Mouse (Mus musculus) right cerebral cortex, postnatal 14 days (tissue): ENCODE measurements at regions not wholly inside any gene's neighbourhood (a gene's known extent, or its start where the extent isn't known, plus 50 kb on each side); places are given as distances from the start of the nearest gene placed in this dataset.

Experiments used
- DNase-seq: peaks from one replicate; pipeline ENCODE4 v3.0.0; 2022

DNA sequence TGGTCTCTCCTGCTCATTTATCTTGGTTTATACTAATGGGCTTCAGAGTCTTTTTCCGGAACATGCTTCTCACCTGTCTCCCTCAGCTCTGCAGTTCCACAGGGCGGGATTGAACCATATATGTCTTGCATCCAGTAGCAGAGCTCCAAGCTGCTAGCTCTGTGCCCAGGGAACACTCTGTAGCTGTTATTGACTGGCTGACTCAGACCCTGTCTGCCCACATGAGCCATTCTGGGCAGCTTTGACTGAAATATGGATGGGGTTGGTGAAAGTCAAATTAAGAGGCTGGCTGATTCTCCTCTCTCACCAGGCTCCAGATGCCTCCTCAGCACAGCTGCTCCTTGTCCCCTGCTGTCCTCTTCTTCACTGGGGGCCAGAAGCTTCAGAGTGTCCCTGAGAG, 81.4 kb upstream of the Irf2bp2 start:
- DNase-seq = no peak

DNA sequence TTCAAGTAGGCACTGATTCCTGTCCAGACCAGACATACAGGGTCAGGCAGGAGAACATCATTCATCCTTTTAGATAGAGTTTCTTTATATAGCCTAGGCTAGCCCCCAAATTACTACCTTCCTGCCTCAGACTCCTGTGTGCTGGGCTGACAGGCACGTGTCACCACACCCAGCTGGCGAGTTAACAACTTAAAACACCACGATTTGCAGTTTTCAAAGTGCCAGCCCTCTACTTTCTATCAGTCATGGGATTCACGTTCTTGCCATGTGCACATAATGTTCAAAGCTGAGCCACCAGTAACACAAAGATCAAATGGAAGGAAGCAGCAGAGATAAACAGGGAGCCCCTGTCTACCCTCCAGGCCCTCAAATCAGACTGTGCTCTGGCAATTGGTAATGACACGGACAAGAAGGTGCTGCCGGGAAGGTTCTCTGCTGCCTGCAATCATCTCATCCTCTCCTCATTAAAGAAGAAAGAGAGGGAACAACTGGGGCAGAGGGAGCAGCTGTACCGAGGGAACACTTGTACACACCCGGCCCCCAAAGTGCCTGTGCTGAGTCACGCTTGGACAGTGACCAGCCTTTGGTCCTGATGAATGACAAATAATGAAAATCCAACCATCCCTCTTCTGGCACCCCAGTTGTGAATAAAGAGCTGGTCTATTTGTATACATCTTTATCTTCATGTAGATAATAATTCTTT, 79.4 kb upstream of the Irf2bp2 start:
- no peak for DNase-seq

DNA sequence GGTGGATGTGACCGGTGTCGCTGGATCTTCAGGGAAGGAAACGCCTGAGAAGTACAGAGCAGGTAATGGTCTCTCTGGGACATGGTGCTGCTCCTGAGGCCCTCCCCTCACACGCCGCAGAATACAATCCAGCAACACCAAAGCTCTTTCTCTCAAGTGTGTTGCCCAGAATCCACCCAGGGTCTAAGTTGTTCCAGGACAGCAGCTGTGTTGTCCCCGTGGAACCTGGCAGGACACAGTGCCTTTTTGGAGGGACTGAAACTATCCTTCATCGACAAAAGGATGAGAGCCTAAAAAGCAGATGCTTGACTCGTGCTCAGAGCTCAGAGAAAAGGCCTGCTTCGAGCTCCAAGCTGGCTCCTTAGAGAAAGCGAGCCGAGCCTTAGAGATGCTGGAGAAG, 77.8 kb upstream of the Irf2bp2 start:
- DNase-seq = no peak

DNA sequence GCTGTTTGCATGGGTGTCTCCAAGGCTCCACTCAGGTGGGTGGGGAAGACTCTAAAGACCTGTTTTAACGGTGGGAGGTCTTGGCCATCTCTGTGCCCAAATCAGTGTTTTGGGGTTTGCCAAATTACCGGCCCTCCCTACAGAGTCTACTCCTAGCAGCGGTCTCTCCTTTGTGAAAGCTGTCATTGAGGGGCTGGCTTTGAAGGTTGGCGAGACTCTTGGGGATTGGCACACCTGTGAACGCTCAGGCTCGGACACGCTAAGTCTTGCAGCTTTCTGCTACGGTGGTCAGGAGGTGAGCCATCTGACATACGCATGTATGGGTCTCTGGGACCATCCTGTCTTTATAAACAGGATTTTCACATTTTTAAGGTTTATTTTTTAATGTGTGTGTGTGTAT, 76.1 kb upstream of the Irf2bp2 start:
- no peak for DNase-seq

DNA sequence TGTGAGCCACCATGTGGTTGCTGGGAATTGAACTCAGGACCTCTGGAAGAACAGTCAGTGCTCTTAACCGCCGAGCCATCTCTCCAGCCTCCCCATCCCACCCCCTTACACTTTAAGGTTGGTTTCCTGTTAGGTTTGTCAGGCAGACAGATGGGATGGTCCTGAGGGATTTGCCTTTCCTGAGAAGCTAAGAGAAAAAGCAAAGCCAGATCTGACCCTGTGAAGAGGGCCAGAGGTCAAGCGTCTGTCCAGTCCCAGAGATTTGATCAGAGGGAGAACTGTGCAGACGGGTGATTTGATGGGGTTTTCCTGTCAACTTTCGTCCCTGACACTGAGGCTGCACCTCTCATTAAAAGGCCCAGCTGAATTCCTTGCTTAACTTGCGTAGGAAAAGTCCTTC, 75.4 kb upstream of the Irf2bp2 start:
- no peak for DNase-seq

DNA sequence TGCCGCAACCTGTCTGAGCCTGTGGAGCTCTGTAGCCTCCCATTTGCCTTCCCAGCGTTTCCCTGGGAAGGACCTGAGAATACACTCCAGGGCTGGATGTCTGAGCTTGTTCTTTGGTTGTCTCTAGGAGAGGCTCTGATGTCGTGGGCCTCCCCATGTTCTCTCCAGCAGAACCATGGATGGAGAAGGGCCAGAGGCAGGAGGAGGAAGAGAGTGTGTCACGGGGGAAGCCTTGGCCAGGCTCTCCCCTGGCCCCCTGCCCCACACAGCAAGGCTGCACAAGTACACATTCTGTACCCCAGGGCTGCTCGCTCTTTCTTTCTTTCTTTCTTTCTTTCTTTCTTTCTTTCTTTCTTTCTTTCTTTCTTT, 74.9 kb upstream of the Irf2bp2 start:
- no peak for DNase-seq

DNA sequence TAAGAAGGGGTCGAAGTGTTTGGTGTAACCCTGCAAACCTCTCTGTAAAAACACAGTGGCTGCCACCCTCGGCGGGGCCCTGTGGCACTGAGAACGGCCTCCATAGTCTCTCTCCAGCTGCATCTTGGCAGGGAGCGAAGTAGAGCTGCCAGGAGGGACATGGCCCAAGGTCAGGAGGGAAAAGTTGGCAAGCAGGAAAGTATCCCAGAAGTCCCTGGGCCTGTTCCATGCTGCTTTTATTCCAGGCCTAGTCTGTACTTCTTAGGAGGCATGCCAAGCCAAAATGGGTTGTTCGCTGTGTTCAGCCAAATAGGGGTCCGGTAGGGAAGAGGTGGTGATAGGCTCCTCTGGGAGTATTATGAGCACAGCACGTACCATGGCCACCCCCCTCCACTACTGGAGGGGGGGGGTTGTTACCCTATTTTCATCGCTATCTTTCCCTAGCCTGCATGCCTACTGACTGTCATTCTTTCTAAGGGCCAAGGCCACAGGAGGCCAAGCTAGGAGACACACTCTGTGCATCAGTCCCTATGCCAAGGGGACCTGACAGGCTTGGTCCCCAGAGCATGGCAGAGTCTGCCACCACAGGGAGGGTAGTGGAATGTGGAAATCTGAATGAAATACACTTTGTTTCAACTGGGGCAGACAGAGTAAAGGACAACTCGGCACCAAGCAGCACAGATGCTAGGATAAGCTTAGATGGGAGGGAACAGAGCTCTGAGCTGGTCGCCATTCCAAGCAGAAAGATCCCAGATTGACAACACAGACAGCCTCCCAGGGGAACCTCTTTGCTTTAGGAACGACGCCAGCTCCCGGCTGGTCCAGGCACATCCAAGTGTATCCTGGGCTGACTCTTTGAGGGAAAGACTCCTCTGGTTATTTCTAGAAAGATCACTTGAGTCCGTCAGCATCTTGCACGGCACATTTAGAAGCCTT, 74.2 kb upstream of the Irf2bp2 start:
- DNase-seq = peak; percentile 55

DNA sequence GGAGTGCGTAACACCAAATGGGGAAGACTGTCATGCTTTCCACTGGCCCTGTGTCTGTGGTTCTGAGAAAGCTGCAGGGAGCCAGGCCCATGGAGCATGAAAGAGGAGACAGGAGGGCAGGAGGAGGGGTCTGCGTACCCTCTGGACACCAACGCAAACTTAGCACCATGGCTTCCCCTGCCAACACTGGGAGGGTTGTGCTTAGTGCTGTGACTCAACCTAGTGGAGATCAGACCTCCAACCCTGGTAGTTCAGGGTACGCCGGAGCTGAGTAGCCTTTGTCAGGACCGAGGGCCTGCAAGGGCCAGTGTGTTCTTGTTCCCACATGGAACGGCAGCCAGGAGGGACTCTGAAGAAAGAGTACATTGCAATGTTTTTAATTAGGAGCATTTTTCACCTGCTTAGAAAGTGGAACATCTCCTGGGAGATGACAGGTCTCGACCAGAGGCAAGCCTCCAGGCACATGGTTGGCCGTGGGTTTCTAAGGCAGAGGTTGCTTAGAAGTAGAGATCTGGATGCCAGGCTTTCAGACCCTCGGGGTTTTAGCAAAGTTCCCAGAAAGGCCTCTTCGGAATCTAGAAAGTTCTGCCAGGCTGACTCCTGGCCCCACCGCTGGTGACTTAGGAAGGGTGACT, 73.4 kb upstream of the Irf2bp2 start:
- no peak for DNase-seq

DNA sequence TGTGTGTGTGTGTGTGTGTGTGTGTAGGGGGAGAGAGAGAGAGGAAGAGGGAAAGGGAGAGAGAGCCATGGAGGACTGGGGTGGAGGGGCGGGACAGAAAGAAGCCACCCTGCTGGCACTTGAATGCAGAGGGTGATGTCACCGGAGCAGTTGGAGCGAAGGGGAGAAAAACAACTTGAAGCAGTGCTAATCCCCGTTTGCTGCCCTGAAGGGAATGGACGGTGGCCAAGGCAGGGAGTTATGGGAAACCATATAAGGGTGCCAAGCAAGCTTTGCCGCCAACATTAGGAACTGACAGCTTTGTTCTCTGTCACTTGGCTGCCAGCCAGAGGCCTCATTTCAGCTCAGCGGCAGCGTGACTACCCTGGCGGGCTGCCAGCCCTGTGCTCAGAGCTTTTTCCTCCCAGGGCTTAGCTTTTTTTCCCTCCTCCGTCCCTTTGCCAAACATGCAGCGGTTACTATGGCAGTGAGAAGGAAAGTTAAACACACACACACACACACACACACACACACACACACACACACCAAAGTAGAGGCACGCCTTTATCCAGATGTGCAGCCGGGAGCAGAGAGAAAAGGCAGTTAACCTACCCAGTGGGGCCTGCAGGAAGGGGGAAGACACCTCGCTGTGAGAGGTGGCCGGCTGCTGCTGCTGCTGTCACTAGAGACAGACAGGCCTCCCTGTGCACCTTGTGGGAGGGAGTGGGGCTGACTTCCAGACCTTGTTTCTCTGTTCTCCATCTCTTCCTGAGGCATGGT, 72.7 kb upstream of the Irf2bp2 start:
- DNase-seq = peak; percentile 100

DNA sequence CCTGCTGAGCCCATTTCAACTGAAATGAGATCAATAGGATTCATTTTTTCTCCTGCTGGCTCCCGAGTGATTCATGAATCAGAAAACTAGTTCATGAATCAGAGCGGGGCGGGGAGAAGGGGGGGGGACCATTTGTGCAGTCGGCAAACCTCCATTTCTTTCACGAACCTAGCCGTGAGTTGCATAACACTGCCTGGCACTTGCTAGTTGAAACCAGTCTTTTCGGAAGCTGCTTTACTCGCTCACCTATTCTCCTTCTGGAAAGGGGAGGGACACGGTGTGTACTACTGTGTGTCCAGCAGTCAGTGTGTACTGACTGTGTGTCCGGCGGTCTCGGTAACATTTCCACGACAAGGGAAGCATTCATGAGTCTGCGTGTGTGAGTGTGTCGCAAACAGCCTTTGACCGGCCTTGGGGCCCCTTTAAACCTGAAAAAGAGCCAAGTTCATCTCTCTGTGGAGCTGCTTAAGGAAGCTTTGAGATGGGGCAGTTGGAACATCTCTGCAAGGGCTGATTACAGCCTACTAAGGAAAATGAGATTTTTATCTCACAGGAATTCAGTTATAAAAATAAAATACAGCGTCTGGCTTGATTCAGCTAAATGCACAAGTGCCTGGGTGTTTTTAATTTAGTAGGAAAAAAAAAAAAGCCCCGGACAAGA, 71.9 kb upstream of the Irf2bp2 start:
- peak; percentile 46 for DNase-seq

DNA sequence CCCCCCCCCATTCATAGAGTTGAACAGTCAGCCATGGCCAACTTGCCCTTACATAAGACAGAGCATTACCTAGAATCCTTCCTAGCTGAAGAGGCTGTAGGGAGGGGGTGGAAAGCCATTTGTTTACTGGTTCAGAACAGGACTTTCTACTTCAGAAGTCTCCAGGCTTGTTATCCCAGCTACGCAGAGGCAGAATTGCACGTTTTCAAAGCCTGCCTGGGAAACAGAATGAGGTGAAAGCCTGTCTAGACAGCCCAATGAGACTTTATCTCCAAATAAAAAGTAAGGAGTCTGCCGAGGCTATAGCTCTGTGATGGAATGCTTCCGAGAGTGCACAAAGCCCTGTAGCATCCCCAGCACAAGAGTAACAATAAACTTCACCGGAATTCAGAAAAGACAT, 71.1 kb upstream of the Irf2bp2 start:
- no peak for DNase-seq

DNA sequence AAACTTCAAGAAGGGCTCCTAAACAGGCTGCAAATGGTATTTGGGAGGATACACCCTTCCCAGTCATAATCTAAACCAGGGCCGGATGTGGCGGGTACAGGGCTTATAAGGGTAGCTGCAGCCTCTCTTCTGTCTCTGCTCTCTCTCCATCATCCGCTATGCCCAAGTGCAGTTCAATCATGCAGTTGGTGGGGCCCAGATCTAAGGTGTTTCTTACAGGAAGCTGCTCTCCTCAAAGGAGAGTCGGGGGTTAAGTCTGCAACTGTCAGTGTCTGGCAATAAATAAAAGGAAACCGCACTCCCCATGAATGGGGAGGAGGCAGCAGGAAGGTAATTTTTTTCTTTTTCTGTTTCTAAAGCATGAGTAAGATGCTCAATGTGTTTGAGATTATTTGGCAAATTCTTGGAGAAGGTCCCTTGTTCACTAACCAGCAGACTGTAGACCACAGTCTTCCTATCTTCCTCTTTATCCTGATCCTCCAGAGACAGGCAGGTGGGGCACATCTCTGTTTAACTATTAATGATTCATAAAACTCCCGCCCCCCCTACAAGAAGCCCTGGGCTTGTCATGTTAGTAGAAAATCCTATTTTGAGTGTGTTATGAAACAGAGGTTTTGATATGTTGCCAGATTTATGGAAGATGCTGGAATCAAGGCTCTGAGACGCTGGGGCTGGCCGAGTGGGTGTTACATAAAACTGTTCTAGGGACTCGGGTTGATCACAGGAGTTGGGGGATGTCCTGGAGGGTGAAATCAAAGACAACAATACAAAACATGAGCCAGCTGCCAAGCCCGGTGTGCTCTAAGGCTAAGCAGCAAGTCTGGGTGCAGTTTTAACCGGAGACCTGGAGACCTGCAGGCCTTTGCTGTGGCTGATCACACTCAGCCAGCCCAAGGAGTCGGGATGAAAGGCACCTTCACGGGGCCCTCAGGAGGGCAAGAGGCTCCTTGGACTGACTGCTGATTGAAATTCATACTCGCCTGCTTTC, 69.3 kb upstream of the Irf2bp2 start:
- peak; percentile 31 for DNase-seq

DNA sequence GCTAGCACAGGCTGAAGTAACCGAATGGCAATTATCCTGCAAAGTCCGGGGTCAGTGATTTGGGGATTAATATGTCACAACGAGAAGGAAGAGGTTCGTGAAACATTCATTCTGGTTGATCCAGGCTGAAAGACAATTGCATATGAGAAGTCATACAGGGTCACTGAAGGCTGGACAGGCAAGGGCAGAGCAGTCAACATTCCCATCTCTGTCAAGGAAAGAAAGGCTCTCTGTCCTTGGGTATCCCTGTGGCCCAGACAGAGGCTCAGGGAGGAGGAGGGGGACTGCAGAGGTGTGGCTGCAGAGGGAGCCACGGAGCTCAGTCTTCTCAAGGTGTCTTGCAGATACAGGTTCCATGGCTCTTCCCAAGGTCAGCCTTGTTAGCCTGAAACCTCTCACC, 68.4 kb upstream of the Irf2bp2 start:
- DNase-seq = no peak

DNA sequence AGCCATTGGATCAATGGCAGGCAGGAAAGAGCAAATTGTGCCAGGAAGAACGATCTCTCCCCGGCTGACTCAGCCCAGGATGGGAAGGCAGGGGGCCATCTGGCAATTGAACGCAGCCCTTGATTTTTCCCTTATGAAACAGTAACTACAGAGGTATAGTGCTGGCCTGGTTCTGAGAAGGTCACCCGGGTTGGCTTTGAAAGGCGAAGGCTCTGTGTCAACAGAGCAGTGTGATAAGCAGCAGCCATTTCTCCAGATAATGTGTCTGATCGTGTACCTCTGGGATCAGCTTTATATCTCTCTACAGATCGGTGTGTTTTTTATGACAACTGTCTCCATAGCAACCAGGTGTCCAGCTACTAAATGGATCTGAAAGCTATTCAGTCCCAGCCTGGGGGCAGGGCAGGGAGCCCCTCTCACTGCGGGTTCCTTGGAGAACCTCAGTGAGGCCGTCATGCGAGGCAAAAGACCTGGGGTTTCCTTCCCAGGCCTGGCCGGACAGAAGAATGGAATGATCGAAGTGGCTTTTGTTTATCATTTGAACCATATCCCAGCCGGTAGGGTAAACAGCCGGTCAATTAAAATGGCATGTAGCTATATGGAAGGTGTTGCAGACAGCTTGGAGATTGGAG, 67.8 kb upstream of the Irf2bp2 start:
- no peak for DNase-seq

DNA sequence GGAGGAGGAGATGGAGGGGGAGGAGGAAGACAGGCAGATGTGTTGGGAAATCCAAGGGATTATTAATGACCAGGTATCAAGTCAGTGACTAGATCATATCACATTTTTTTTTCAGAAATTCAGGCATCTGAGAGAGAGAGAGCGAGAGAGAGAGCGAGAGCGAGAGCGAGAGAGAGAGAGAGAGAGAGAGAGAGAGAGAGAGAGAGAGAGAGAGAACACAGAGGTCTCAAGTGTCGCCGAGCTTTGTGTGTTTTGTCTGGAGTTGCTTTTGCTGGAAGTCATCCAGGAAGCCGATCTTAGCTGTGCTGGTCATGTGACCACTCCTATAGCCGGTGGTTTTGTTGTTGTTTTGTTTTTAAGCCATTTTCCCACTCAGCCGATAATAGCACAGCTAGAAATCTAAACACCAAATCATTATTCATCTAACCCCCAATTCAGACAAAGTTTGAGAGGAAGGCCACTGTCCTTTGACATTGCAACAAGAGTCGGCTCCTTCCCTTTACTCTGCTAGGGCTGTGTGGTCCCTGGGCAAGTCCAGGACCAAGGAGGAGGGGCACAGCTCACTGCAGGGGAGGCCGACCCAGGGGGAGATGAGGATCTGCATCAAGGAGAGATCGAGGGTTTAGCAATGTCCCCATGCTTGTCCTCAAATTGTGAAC, 67.0 kb upstream of the Irf2bp2 start:
- no peak for DNase-seq

DNA sequence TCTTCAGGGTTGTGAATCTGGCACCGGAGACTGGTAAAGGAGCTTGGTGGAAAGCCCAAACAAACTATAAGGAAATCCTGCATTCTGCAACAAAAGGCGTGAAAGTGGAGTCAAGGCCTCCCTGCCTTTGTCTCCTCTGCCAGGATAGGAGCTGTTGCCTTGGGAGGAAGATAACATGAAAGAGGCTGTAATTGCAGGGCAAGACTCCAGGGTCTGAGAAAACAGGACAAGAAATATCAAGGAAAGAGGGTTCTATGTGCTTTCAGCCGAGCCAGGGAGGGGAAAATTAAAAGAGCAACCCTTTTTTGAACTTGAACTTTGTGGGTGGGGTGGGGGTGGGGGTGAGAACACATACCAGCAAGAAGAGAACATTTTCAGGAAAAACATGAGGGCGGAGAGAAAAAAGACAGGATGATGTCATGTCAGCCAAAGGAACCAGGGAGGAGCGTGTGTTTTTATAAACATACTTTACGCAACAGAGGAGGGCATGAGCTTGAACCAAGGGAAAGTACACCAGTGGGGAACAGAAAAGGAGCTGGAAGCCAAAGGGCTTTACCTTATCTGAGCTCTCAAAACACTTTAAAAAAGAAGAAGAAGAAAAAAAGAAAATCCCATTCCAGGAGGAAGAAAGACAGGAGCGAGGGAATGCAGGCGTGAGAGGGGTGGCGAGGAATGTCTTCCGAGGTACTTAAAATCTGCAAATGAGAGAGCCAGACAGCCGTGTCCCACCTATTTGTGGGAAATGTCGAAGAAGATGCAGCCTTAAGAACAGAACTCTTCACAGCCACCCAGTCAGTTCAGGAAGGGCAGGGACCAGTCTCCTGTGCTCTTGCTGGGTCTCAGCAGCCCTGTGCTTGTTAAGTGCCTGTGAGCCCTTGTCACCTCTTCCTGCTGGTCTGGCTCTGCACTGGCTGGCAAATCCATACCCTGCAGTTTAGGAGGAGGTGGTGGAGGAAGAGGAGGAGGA, 66.2 kb upstream of the Irf2bp2 start:
- no peak for DNase-seq

DNA sequence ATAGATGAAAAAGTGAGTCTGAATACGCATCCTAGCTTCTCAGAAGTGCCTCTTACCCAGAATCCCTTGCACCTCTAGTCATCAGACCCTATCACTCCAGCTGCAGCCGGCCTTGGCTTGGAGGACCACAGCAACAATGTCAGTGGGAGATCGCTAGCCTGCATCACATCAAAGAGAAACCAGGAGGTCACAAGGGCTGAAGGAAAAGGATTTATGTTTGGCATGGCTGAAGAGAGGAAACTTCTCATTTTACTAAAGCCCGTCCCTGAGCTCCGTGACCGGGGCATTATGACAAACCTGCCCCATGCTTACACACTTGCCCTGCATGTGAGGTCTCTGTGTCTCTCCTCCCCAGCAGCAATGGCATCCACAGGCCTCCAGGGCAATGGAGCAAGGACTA, 63.8 kb upstream of the Irf2bp2 start:
- DNase-seq = no peak

DNA sequence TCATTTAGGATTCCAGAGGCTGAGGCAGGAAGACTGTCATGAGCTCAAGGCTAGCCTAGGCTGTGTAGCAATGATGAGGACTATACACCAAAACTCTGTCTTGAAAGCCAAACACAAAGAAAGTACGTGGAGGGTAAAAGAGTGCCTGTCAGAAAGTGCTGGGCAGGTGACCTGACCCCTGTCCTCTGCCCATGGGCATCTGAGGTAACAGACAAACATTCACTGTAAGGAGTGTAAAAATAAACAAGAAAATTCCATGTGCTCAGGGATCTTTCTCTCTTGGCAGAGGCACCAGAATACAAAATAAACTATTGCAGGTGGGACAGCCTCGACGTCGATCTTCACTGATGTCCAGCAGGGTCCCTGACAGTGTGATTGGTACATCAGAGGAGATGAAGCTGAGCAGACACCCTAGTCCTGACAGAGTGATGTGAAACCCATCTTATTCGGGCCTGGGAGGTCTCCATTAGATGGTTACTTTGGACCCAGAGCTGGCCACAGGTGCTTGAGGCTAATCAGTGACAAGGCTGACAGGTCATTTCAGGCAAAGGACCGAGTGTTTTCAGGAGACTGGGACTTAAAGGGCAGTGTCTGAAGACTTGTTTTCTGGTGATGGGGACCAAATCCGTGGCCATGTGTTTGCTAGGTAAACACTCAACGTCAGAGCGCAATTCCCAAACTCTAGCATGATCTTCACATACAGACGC, 62.9 kb upstream of the Irf2bp2 start:
- DNase-seq = no peak
